Mouse (Mus musculus) ES-E14 (cell line): ENCODE data around the gene Slc4a2.

Experiments used
- MAFK ChIP-seq: IDR thresholded peaks from 2 replicates; pipeline ENCODE4 v1.6.1; 2014; ENCODE audit warnings: mild to moderate bottlenecking, low read depth, low read length, inconsistent platforms; ENCODE audit not compliant: insufficient read depth
- ZNF384 ChIP-seq: IDR thresholded peaks from 2 replicates; pipeline ENCODE4 v1.6.1; 2012; ENCODE audit warnings: low read depth, low read length, inconsistent platforms

- TF ChIP-seq ZNF384 (no peak), MAFK (no peak)
Observed at GRCm38 (mm10) chr5:24452030-24452690, 28.5 kb downstream of the Slc4a2 start, which contains the start of gene Agap3.
